Comparison of ENCODE assay signal across 22 mouse cellular contexts in genomic region chr8:93217867-93218266, GRCm38 (mm10). TPM values are rescaled to one million over a fixed set of nuclear protein-coding genes. Genes with fewer than 3 reads are reported as not detected.
DNase-seq lines count a peak whose midpoint lies in the region; ATAC-seq and TF ChIP-seq lines count a peak whose summit lies in the region.
"Had no signal": no experiment of that assay in that cellular context is flagged by ENCODE, and none has a peak within 500 bp of the region (broad histone marks: within the 10 kb centered on the region; RNA-seq: fewer than 3 reads in every experiment).

No protein-coding gene starts in this region.

- H3K4me2 ChIP-seq in intestine, embryonic 16.5 days (ENCODE audit: low read depth, low read length), result no peak overlapping the region
- no peak overlapping the region for H3K4me2 ChIP-seq in intestine, embryonic 15.5 days (replicated peaks)
- no peak overlapping the region for H3K4me2 ChIP-seq in liver, embryonic 14.5 days (ENCODE audit: low read depth)
- no peak overlapping the region for H3K4me2 ChIP-seq in liver, embryonic 12.5 days
- H3K4me2 ChIP-seq: liver, embryonic 15.5 days had no signal

- peak overlapping the region; percentile 55 for H3K9ac ChIP-seq in heart, adult 2 months (ENCODE audit: low read depth, low read length)
- H3K9ac ChIP-seq in intestine, embryonic 16.5 days (ENCODE audit: low read depth, low read length), result no peak overlapping the region
- no peak overlapping the region for H3K9ac ChIP-seq in intestine, embryonic 15.5 days
- H3K9ac ChIP-seq in liver, embryonic 14.5 days (replicated peaks), result no peak overlapping the region
- no peak overlapping the region for H3K9ac ChIP-seq in liver, embryonic 12.5 days
- H3K9ac ChIP-seq: liver, embryonic 15.5 days had no signal

- H3K27me3 ChIP-seq in heart, adult 2 months (ENCODE audit: control insufficient read depth, insufficient read depth, low read length), result no peaks in the 10 kb centered on the region
- no peaks in the 10 kb centered on the region for H3K27me3 ChIP-seq in intestine, embryonic 16.5 days (replicated peaks; ENCODE audit: control insufficient read depth, insufficient read depth, low read length)
- no peaks in the 10 kb centered on the region for H3K27me3 ChIP-seq in intestine, embryonic 15.5 days (replicated peaks)
- no peaks in the 10 kb centered on the region for H3K27me3 ChIP-seq in liver, embryonic 14.5 days (ENCODE audit: control insufficient read depth, insufficient read depth, low read length)
- H3K27me3 ChIP-seq in liver, embryonic 12.5 days (replicated peaks), result no peaks in the 10 kb centered on the region
- H3K27me3 ChIP-seq in cerebellum, adult 2 months (ENCODE audit: control insufficient read depth, insufficient read depth, low read length), result no peaks in the 10 kb centered on the region
- H3K27me3 ChIP-seq: liver, embryonic 15.5 days; megakaryocyte, embryonic 14.5 days had no signal

- TF ChIP-seq CTCF in heart, adult 2 months (IDR thresholded peaks at IDR 0.05), result peak; percentile 64
- 0 out of 2 replicates have a peak, but pooled peaks have one; percentile 4 for TF ChIP-seq CTCF in liver, embryonic 14.5 days (IDR thresholded peaks at IDR 0.05; ENCODE audit: low read depth)
- no peak for TF ChIP-seq CTCF in cerebellum, adult 2 months (IDR thresholded peaks at IDR 0.05; ENCODE audit: borderline replicate concordance, insufficient read depth, low read depth, low read length)

- WGBS in heart, adult 2 months, result 38% methylated on average over 4 of the region's 4 CpGs
- 55% methylated on average over 4 of the region's 4 CpGs for WGBS in intestine, embryonic 16.5 days
- WGBS in intestine, embryonic 15.5 days, result 55% methylated on average over 4 of the region's 4 CpGs
- 54% methylated on average over 4 of the region's 4 CpGs for WGBS in liver, embryonic 14.5 days (ENCODE audit: insufficient replicate concordance)
- 64% methylated on average over 4 of the region's 4 CpGs for WGBS in liver, embryonic 12.5 days (ENCODE audit: insufficient replicate concordance)
- 58% methylated on average over 4 of the region's 4 CpGs for WGBS in cerebellum, adult 2 months

- TF ChIP-seq POLR2A in heart, adult 2 months (IDR thresholded peaks at IDR 0.05; ENCODE audit: insufficient read depth, low read depth, low read length), result no peak
- no peak for TF ChIP-seq POLR2A in cerebellum, adult 2 months (IDR thresholded peaks at IDR 0.05; ENCODE audit: borderline replicate concordance, insufficient read depth, low read length)

- ATAC-seq in intestine, embryonic 16.5 days, result peak; percentile 53; the same call in 1 of the 2 replicates
- no peak; the same call in 1 of the 2 replicates for ATAC-seq in intestine, embryonic 15.5 days
- ATAC-seq in liver, embryonic 14.5 days (ENCODE audit: insufficient read depth), result no peak
- no peak for ATAC-seq in liver, embryonic 12.5 days
- ATAC-seq: forebrain, embryonic 16.5 days had no signal

- intact Hi-C loops in heart, adult 2 months (cut with DNase I), result loop anchor here (2.0 kb wide), 1 partner anchor 17 kb away; no protein-coding TSS in a partner anchor

- H3K4me3 ChIP-seq in heart, adult 2 months, result no peak overlapping the region
- no peak overlapping the region for H3K4me3 ChIP-seq in intestine, embryonic 16.5 days (ENCODE audit: low read length)
- no peak overlapping the region for H3K4me3 ChIP-seq in intestine, embryonic 15.5 days (replicated peaks)
- H3K4me3 ChIP-seq in liver, embryonic 14.5 days (ENCODE audit: insufficient read depth in 1 of 2, low read depth in 2 of 2, low read length in 2 of 2), result no peak overlapping the region
- H3K4me3 ChIP-seq in liver, embryonic 12.5 days, result no peak overlapping the region
- H3K4me3 ChIP-seq in cerebellum, adult 2 months (replicated peaks; ENCODE audit: insufficient read depth, low read depth, low read length), result no peak overlapping the region
- H3K4me3 ChIP-seq: liver, embryonic 15.5 days; megakaryocyte, embryonic 14.5 days had no signal

- no peaks in the 10 kb centered on the region for H3K79me2 ChIP-seq in heart, adult 2 months (replicated peaks; ENCODE audit: control insufficient read depth, insufficient read depth, low read length)

- TF ChIP-seq EP300 in heart, adult 2 months (IDR thresholded peaks at IDR 0.05; ENCODE audit: insufficient read depth, low read depth, low read length), result no peak
- TF ChIP-seq EP300 in liver, embryonic 14.5 days (IDR thresholded peaks at IDR 0.05; ENCODE audit: low read depth), result no peak

- no peak for DNase-seq in heart, adult 2 months
- no peak for DNase-seq in heart, adult 9 months (ENCODE audit: low spot score in 2 of 2)
- no peak for DNase-seq in liver, embryonic 14.5 days (ENCODE audit: low read depth in 3 of 3, low spot score in 3 of 3)
- peak; percentile 8 for DNase-seq in Muller cell, postnatal 12 days (ENCODE audit: inconsistent ontology term)
- DNase-seq in cerebellum, adult 2 months, result no peak
- DNase-seq: cerebellum, adult 11 months; cerebellum, postnatal 36 days; gastrocnemius, postnatal 10 days; kidney, adult 11 months; layer of hippocampus, adult 9-11 months; retina, postnatal 1 day; thymus, adult 2 months had no signal

- H3K9me3 ChIP-seq in intestine, embryonic 16.5 days (ENCODE audit: control insufficient read depth, low read length), result no peaks in the 10 kb centered on the region
- no peaks in the 10 kb centered on the region for H3K9me3 ChIP-seq in intestine, embryonic 15.5 days
- H3K9me3 ChIP-seq in liver, embryonic 14.5 days (ENCODE audit: control insufficient read depth, low read length), result no peaks in the 10 kb centered on the region
- H3K9me3 ChIP-seq in liver, embryonic 12.5 days (replicated peaks), result no peaks in the 10 kb centered on the region
- H3K9me3 ChIP-seq: liver, embryonic 15.5 days had no signal

- H3K36me3 ChIP-seq in heart, adult 2 months (ENCODE audit: control insufficient read depth, insufficient read depth, low read length), result peaks cover 2% of the 10 kb centered on the region; the same call in 1 of the 2 replicates
- no peaks in the 10 kb centered on the region for H3K36me3 ChIP-seq in intestine, embryonic 16.5 days (ENCODE audit: control insufficient read depth, insufficient read depth, low read length)
- H3K36me3 ChIP-seq in intestine, embryonic 15.5 days, result no peaks in the 10 kb centered on the region
- no peaks in the 10 kb centered on the region for H3K36me3 ChIP-seq in liver, embryonic 14.5 days (replicated peaks; ENCODE audit: control insufficient read depth, insufficient read depth, low read depth)
- H3K36me3 ChIP-seq in liver, embryonic 12.5 days, result no peaks in the 10 kb centered on the region
- H3K36me3 ChIP-seq: liver, embryonic 15.5 days had no signal

- H3K27ac ChIP-seq in heart, adult 2 months, result peak overlapping the region; percentile 91
- H3K27ac ChIP-seq in intestine, embryonic 16.5 days (ENCODE audit: low read length), result no peak overlapping the region
- H3K27ac ChIP-seq in intestine, embryonic 15.5 days, result no peak overlapping the region
- no peak overlapping the region for H3K27ac ChIP-seq in liver, embryonic 14.5 days
- no peak overlapping the region for H3K27ac ChIP-seq in liver, embryonic 12.5 days
- no peak overlapping the region for H3K27ac ChIP-seq in cerebellum, adult 2 months (ENCODE audit: insufficient read depth, low read length)
- H3K27ac ChIP-seq: liver, embryonic 15.5 days had no signal

- peaks cover 3% of the 10 kb centered on the region; the same call in 1 of the 2 replicates for H3K4me1 ChIP-seq in heart, adult 2 months (ENCODE audit: control insufficient read depth, insufficient read depth, low read length)
- H3K4me1 ChIP-seq in intestine, embryonic 16.5 days (ENCODE audit: control insufficient read depth, insufficient read depth, low read length), result no peaks in the 10 kb centered on the region
- no peaks in the 10 kb centered on the region for H3K4me1 ChIP-seq in intestine, embryonic 15.5 days (replicated peaks)
- H3K4me1 ChIP-seq in liver, embryonic 14.5 days (replicated peaks; ENCODE audit: control insufficient read depth in 2 of 2, insufficient read depth in 2 of 2, low read length in 1 of 2), result no peaks in the 10 kb centered on the region
- no peaks in the 10 kb centered on the region for H3K4me1 ChIP-seq in liver, embryonic 12.5 days
- no peaks in the 10 kb centered on the region for H3K4me1 ChIP-seq in cerebellum, adult 2 months (ENCODE audit: control insufficient read depth, insufficient read depth, low read length)
- H3K4me1 ChIP-seq: liver, embryonic 15.5 days; megakaryocyte, embryonic 14.5 days had no signal

RNA-seq across cellular contexts. Expression of gene Ces1e, which starts 11.6 kb away (rescaled TPM):
- 1 to 10 TPM in 1 of 2 experiments, under 1 TPM in 1; 0.50 to 1.1 TPM for total RNA-seq in heart, adult 2 months (2021)
- 0.84 and 1.8 TPM in 2 replicates for polyA plus RNA-seq in heart, adult 2 months (2012; rRNA removed)
- 4.3 and 4.5 TPM in 2 replicates for polyA plus RNA-seq in intestine, embryonic 16.5 days (2015; fragmentation: Nextera tagmentation; extraction: Ambion mirVana)
- polyA plus RNA-seq in intestine, embryonic 15.5 days (2015; fragmentation: Nextera tagmentation; extraction: Ambion mirVana), result 1.7 and 2.8 TPM in 2 replicates
- 1.7 and 1.9 TPM in 2 replicates for polyA plus RNA-seq in liver, embryonic 14.5 days (2012; rRNA removed)
- polyA plus RNA-seq in liver, embryonic 14.5 days (2014; fragmentation: Nextera tagmentation; extraction: Ambion mirVana), result 1.4 TPM in 2 replicates
- 0.11 TPM in 1 of 2 replicates, not detected in the other for polyA plus RNA-seq in liver, embryonic 12.5 days (2016; fragmentation: Nextera tagmentation; extraction: Ambion mirVana)
- polyA plus RNA-seq in cerebellum, adult 2 months (2012; rRNA removed), result not detected in 2 replicates
- total RNA-seq: left cerebral cortex, postnatal 14 days; neutrophil, adult 5-6 weeks had no signal
- polyA plus RNA-seq: embryonic facial prominence, embryonic 11.5 days; forebrain, embryonic 16.5 days; hindbrain, embryonic 11.5 days had no signal

RNA-seq across cellular contexts. Expression of gene Ces1d, which starts 20.2 kb away (rescaled TPM):
- total RNA-seq in heart, adult 2 months (2021), result 100 to 1,000 TPM; 276 to 286 TPM
- polyA plus RNA-seq in heart, adult 2 months (2012; rRNA removed), result 243 and 410 TPM in 2 replicates
- 1.2 and 1.4 TPM in 2 replicates for polyA plus RNA-seq in intestine, embryonic 16.5 days (2015; fragmentation: Nextera tagmentation; extraction: Ambion mirVana)
- 1.5 TPM in 2 replicates for polyA plus RNA-seq in intestine, embryonic 15.5 days (2015; fragmentation: Nextera tagmentation; extraction: Ambion mirVana)
- polyA plus RNA-seq in liver, embryonic 14.5 days (2012; rRNA removed), result 8.9 and 18.9 TPM in 2 replicates
- polyA plus RNA-seq in liver, embryonic 14.5 days (2014; fragmentation: Nextera tagmentation; extraction: Ambion mirVana), result 10.0 and 12.8 TPM in 2 replicates
- 1.5 and 1.8 TPM in 2 replicates for polyA plus RNA-seq in liver, embryonic 12.5 days (2016; fragmentation: Nextera tagmentation; extraction: Ambion mirVana)
- 0.16 TPM in 1 of 2 replicates, not detected in the other for polyA plus RNA-seq in cerebellum, adult 2 months (2012; rRNA removed)
- total RNA-seq: left cerebral cortex, postnatal 14 days had no signal
- polyA plus RNA-seq: hindbrain, embryonic 11.5 days had no signal

Comparison
In these comparisons a context has a peak if more than half of its experiments do, and no peak if none do; other contexts are left out.
1. RNA of gene Ces1d, which starts 20.2 kb away (polyA plus RNA-seq): 243 to 410 TPM in heart, adult 2 months; 8.9 to 18.9 TPM in liver, embryonic 14.5 days, 1.5 to 1.8 TPM in liver, embryonic 12.5 days, 1.5 TPM in intestine, embryonic 15.5 days, 1.2 to 1.4 TPM in intestine, embryonic 16.5 days and 0.16 TPM in cerebellum, adult 2 months; every median in the first group is over 10 times any median in the second.